Mouse (Mus musculus): ENCODE data around the gene Hspbap1. TPM values are rescaled to one million over a fixed set of nuclear protein-coding genes. Genes with fewer than 3 reads are reported as not detected.

Gene Hspbap1
- polyA plus RNA-seq, 1 experiment from 2014 or later, result 15.8 TPM

DNA sequence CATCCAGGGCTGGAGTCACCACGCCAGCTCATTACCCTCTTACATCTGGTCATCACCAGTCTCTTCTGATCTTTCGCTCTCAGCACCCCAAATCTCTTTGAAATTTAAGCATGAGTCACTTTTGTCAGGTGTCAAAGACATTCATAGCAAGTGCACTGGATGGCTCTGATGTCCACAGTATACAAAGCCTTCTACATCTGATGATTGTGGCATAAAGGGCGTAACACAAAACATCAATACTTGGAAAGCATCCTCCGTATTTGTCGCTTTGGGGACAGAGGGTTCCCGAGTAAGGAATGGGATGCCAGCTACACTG is 1.7 kb upstream of the Hspbap1 start:
- Histone ChIP-seq H3K4me3 (ENCODE audit: low read depth, low read length) (peak overlapping the region; percentile 79), H3K27ac (ENCODE audit: low read length) (no peak overlapping the region), H3K9me3 (ENCODE audit: control insufficient read depth, low read depth, low read length) (no peaks in the 10 kb centered on the region), H3K36me3 (ENCODE audit: control insufficient read depth, insufficient read depth, low read length) (no peaks in the 10 kb centered on the region), H3K27me3 (ENCODE audit: control insufficient read depth, insufficient read depth, low read length) (no peaks in the 10 kb centered on the region), H3K9ac (replicated peaks; ENCODE audit: low read depth, low read length) (peak overlapping the region; percentile 84), H3K4me1 (ENCODE audit: control insufficient read depth, insufficient read depth, low read length) (peaks cover 21% of the 10 kb centered on the region), H3K4me2 (replicated peaks; ENCODE audit: low read depth, low read length) (peak overlapping the region; percentile 95)
- WGBS, result 23% methylated on average over 6 of the region's 6 CpGs
- ATAC-seq (ENCODE audit: insufficient number of reproducible peaks, insufficient read depth, low FRiP score, low read depth), result no peak

DNA sequence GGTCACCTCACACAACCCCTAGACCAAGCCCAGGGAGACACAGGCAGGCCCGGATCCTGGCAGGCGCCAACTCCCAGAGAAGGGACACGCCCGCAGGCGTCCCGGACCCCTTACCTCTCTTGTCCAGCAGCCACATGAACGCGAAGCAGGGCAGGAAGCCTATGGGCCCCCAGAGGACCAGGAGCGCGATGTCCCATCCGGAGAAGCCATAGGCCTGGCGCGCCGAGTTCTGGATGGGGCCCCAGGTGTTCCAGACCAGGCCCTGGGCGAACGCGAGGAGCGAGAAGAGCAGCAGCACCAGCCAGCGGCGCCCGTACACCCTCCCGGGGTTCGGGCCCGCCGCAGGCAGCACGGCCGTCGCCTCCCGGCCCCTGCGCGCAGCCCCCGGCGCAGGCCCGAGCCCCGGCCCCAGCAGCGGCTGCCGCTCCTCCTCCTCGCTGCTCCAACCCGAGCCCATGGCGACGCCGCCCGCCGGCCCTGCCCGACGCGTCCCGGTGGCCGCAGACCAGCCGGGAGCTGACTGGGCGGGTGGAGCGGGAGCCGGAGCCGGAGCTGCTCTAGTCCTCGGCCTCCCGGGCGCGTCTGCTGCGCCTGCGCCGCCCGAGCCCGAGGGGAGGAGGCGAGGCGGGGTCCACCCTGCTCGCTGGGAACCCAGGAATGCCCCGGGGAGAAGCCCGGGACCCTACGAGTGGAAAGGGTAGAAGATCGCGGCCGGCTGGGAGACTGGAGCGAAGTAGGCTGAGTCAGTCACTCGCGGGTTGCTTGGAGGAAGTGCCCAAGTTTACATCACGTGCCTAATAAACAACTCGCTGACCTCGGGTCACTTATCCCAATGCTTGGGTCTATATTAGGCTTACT is 1.2 kb upstream of the Hspbap1 start, which contains the start of gene Dirc2:
Gene Dirc2, minus strand, starts transcription at position 572 of the 858 bp plus-strand sequence.
- H3K9ac ChIP-seq (replicated peaks; ENCODE audit: low read depth, low read length), result peak within 1 kb of the TSS; percentile 84
- peak within 1 kb of the TSS; percentile 66; the same call in 1 of the 2 replicates for H3K27ac ChIP-seq (ENCODE audit: low read length)
- no peaks in the 10 kb centered on the region for H3K27me3 ChIP-seq (ENCODE audit: control insufficient read depth, insufficient read depth, low read length)
- peak within 1 kb of the TSS; percentile 79 for H3K4me3 ChIP-seq (ENCODE audit: low read depth, low read length)
- peak; percentile 91 for ATAC-seq (ENCODE audit: insufficient number of reproducible peaks, insufficient read depth, low FRiP score, low read depth)
- H3K4me1 ChIP-seq (ENCODE audit: control insufficient read depth, insufficient read depth, low read length), result peaks cover 21% of the 10 kb centered on the region
- H3K9me3 ChIP-seq (ENCODE audit: control insufficient read depth, low read depth, low read length), result no peaks in the 10 kb centered on the region
- WGBS, result under 1% methylated on average over 75 of the region's 78 CpGs
- peak within 1 kb of the TSS; percentile 95 for H3K4me2 ChIP-seq (replicated peaks; ENCODE audit: low read depth, low read length)
- H3K36me3 ChIP-seq (ENCODE audit: control insufficient read depth, insufficient read depth, low read length), result no peaks in the 10 kb centered on the region

DNA sequence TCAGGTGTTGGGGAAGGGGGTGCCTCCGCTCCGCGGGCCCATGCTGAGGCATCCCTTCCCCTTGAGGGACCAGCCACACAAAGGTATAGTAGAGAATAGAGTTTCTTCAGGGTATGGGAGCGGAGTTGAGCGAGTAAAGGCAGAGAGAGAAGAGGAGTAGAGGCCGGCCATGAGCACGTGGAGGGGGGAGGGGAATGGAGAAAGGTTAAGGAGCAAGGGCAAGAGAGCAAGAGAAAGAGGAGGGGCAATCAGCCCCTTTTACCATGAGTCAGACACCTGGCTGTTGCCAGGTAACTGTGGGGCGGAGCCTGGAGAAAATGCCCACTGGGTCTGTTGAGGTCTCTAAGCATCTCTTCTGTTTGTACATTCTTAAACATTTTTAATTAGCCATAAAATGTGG is 966 bp downstream of the Hspbap1 start:
- H3K27ac ChIP-seq (ENCODE audit: low read length), result no peak overlapping the region
- H3K36me3 ChIP-seq (ENCODE audit: control insufficient read depth, insufficient read depth, low read length), result no peaks in the 10 kb centered on the region
- H3K9ac ChIP-seq (replicated peaks; ENCODE audit: low read depth, low read length), result no peak overlapping the region
- H3K4me3 ChIP-seq (ENCODE audit: low read depth, low read length), result peak overlapping the region; percentile 79; the same call in 1 of the 2 replicates
- H3K4me2 ChIP-seq (replicated peaks; ENCODE audit: low read depth, low read length), result peak overlapping the region; percentile 95
- peaks cover 21% of the 10 kb centered on the region for H3K4me1 ChIP-seq (ENCODE audit: control insufficient read depth, insufficient read depth, low read length)
- H3K27me3 ChIP-seq (ENCODE audit: control insufficient read depth, insufficient read depth, low read length), result no peaks in the 10 kb centered on the region
- no peak for ATAC-seq (ENCODE audit: insufficient number of reproducible peaks, insufficient read depth, low FRiP score, low read depth)
- WGBS, result 21% methylated on average over 8 of the region's 8 CpGs
- H3K9me3 ChIP-seq (ENCODE audit: control insufficient read depth, low read depth, low read length), result no peaks in the 10 kb centered on the region

DNA sequence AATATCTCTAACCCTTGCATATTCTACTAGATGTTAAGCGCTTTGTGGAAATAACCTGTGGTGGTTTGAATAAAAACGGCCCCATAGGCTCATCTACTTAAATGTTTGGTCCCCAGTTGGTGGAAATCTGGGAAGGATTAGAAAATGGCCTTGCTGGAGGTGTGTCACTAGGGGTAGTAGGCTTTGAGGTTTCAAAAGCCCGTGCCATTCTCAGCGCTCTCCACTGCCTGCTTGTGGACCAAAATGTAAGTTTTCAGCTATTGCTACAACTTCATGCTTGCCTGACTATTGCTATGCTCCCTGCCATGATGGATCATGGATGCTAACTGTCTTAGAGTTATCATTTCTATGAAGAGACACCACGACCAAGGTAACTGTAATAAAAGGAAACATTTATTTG is 1.4 kb downstream of the Hspbap1 start:
- no peak overlapping the region for H3K9ac ChIP-seq (replicated peaks; ENCODE audit: low read depth, low read length)
- H3K4me1 ChIP-seq (ENCODE audit: control insufficient read depth, insufficient read depth, low read length), result peaks cover 21% of the 10 kb centered on the region
- ATAC-seq (ENCODE audit: insufficient number of reproducible peaks, insufficient read depth, low FRiP score, low read depth), result no peak
- H3K4me3 ChIP-seq (ENCODE audit: low read depth, low read length), result no peak overlapping the region
- H3K9me3 ChIP-seq (ENCODE audit: control insufficient read depth, low read depth, low read length), result no peaks in the 10 kb centered on the region
- H3K27me3 ChIP-seq (ENCODE audit: control insufficient read depth, insufficient read depth, low read length), result no peaks in the 10 kb centered on the region
- no peak overlapping the region for H3K27ac ChIP-seq (ENCODE audit: low read length)
- 77% methylated on average over 5 of the region's 5 CpGs for WGBS
- no peak overlapping the region for H3K4me2 ChIP-seq (replicated peaks; ENCODE audit: low read depth, low read length)
- no peaks in the 10 kb centered on the region for H3K36me3 ChIP-seq (ENCODE audit: control insufficient read depth, insufficient read depth, low read length)

DNA sequence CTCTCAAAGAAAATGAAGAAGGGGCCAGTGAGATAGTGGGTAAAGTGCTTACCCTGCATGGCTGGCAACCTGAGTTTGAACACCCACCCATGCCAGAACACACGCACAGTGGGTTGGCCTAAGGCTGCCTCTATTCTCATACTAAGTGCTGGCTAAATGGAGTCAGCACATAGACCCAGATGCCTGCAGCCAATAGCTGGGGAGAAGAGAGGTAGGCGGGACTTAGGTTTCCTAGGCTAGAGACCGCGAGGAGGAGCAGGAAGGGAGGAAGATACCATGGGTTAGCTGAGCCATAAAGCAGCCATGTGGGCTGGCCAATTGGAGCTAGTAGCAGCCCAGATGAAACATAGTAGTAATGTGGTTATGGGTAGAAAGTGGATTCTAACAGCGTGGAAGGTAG is 2.4 kb downstream of the Hspbap1 start:
- 88% methylated on average over 5 of the region's 5 CpGs for WGBS
- H3K27ac ChIP-seq (ENCODE audit: low read length), result no peak overlapping the region

DNA sequence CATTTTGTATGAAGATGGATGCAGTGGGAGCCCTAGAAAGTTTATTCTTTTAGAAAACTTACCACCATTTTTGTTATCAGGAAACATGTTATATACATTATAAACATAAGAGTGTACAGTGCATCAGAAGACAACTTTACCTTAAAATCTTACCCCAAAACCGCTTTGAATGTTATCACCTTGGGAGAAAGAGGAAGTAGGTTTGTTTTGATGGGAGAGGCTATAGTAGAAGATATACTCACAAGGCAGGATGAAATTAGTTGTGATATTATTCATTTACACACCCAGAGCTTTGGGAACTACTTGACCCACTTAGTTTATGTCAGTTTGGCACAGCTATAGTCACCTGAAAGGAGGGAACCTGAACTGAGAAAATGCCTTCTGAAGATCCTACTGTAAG is 5.7 kb downstream of the Hspbap1 start:
- 77% methylated on average over 1 of the region's 1 CpGs for WGBS
- ATAC-seq (ENCODE audit: insufficient number of reproducible peaks, insufficient read depth, low FRiP score, low read depth), result no peak
- H3K4me3 ChIP-seq (ENCODE audit: low read depth, low read length), result no peak overlapping the region
- no peaks in the 10 kb centered on the region for H3K36me3 ChIP-seq (ENCODE audit: control insufficient read depth, insufficient read depth, low read length)
- H3K4me1 ChIP-seq (ENCODE audit: control insufficient read depth, insufficient read depth, low read length), result peaks cover 5% of the 10 kb centered on the region
- H3K4me2 ChIP-seq (replicated peaks; ENCODE audit: low read depth, low read length), result no peak overlapping the region
- H3K9ac ChIP-seq (replicated peaks; ENCODE audit: low read depth, low read length), result no peak overlapping the region
- H3K27ac ChIP-seq (ENCODE audit: low read length), result no peak overlapping the region
- no peaks in the 10 kb centered on the region for H3K27me3 ChIP-seq (ENCODE audit: control insufficient read depth, insufficient read depth, low read length)
- no peaks in the 10 kb centered on the region for H3K9me3 ChIP-seq (ENCODE audit: control insufficient read depth, low read depth, low read length)

More for the DNA sequence above, 2.4 kb downstream of the Hspbap1 start:
- H3K4me3 ChIP-seq (ENCODE audit: low read depth, low read length), result no peak overlapping the region
- no peaks in the 10 kb centered on the region for H3K36me3 ChIP-seq (ENCODE audit: control insufficient read depth, insufficient read depth, low read length)
- no peak overlapping the region for H3K9ac ChIP-seq (replicated peaks; ENCODE audit: low read depth, low read length)
- no peak for ATAC-seq (ENCODE audit: insufficient number of reproducible peaks, insufficient read depth, low FRiP score, low read depth)
- no peaks in the 10 kb centered on the region for H3K27me3 ChIP-seq (ENCODE audit: control insufficient read depth, insufficient read depth, low read length)
- H3K4me2 ChIP-seq (replicated peaks; ENCODE audit: low read depth, low read length), result no peak overlapping the region
- H3K4me1 ChIP-seq (ENCODE audit: control insufficient read depth, insufficient read depth, low read length), result peaks cover 21% of the 10 kb centered on the region
- H3K9me3 ChIP-seq (ENCODE audit: control insufficient read depth, low read depth, low read length), result no peaks in the 10 kb centered on the region

DNA sequence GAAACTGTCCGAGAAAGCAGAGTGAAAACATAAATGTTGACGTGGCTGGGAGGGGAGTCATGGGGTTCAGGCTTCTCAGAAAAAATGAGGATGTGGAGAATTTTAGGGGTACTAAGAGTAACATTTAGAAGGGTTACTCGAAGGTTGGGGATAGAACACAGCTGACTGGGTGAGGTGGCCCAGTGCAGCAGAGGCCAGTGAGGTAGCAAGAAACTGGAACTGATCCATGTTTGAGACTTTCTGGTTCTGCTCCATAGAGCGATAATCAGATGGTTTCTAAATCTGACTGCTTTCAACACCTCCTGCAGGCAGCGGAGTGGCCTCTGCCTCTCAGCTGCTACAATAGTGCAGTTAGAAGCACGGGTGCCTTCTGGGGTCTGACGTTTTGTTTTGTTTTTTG is 6.6 kb downstream of the Hspbap1 start:
- WGBS, result 90% methylated on average over 7 of the region's 7 CpGs
- Histone ChIP-seq H3K9ac (replicated peaks; ENCODE audit: low read depth, low read length) (no peak overlapping the region), H3K4me2 (replicated peaks; ENCODE audit: low read depth, low read length) (no peak overlapping the region), H3K36me3 (ENCODE audit: control insufficient read depth, insufficient read depth, low read length) (no peaks in the 10 kb centered on the region), H3K4me3 (ENCODE audit: low read depth, low read length) (no peak overlapping the region), H3K27ac (ENCODE audit: low read length) (no peak overlapping the region), H3K4me1 (ENCODE audit: control insufficient read depth, insufficient read depth, low read length) (no peaks in the 10 kb centered on the region), H3K27me3 (ENCODE audit: control insufficient read depth, insufficient read depth, low read length) (no peaks in the 10 kb centered on the region), H3K9me3 (ENCODE audit: control insufficient read depth, low read depth, low read length) (no peaks in the 10 kb centered on the region)
- no peak for ATAC-seq (ENCODE audit: insufficient number of reproducible peaks, insufficient read depth, low FRiP score, low read depth)

GRCm38 (mm10) chr16:35777768-35778167 is 7.6 kb downstream of the Hspbap1 start:
- no peak for ATAC-seq (ENCODE audit: insufficient number of reproducible peaks, insufficient read depth, low FRiP score, low read depth)
- Histone ChIP-seq H3K4me2 (replicated peaks; ENCODE audit: low read depth, low read length) (no peak overlapping the region), H3K27me3 (ENCODE audit: control insufficient read depth, insufficient read depth, low read length) (no peaks in the 10 kb centered on the region), H3K27ac (ENCODE audit: low read length) (no peak overlapping the region), H3K9ac (replicated peaks; ENCODE audit: low read depth, low read length) (no peak overlapping the region), H3K4me3 (ENCODE audit: low read depth, low read length) (no peak overlapping the region), H3K36me3 (ENCODE audit: control insufficient read depth, insufficient read depth, low read length) (no peaks in the 10 kb centered on the region), H3K4me1 (ENCODE audit: control insufficient read depth, insufficient read depth, low read length) (no peaks in the 10 kb centered on the region), H3K9me3 (ENCODE audit: control insufficient read depth, low read depth, low read length) (no peaks in the 10 kb centered on the region)
- WGBS, result 94% methylated on average over 4 of the region's 4 CpGs

- Histone ChIP-seq H3K36me3 (ENCODE audit: control insufficient read depth, insufficient read depth, low read length) (no peaks in the 10 kb centered on the region), H3K9ac (replicated peaks; ENCODE audit: low read depth, low read length) (no peak overlapping the region), H3K27ac (ENCODE audit: low read length) (no peak overlapping the region), H3K4me1 (ENCODE audit: control insufficient read depth, insufficient read depth, low read length) (no peaks in the 10 kb centered on the region), H3K4me3 (ENCODE audit: low read depth, low read length) (no peak overlapping the region), H3K4me2 (replicated peaks; ENCODE audit: low read depth, low read length) (no peak overlapping the region), H3K27me3 (ENCODE audit: control insufficient read depth, insufficient read depth, low read length) (no peaks in the 10 kb centered on the region), H3K9me3 (ENCODE audit: control insufficient read depth, low read depth, low read length) (no peaks in the 10 kb centered on the region)
- no peak for ATAC-seq (ENCODE audit: insufficient number of reproducible peaks, insufficient read depth, low FRiP score, low read depth)
- WGBS, result 85% methylated on average over 7 of the region's 7 CpGs
These were observed 9.5 kb downstream of the Hspbap1 start for GRCm38 (mm10) chr16:35779681-35780080.

Measured in stomach, embryonic 14.5 days (tissue).